Mouse (Mus musculus) liver, embryonic 12.5 days (tissue): ENCODE data around the gene Asl. TPM values are rescaled to one million over a fixed set of nuclear protein-coding genes. Genes with fewer than 3 reads are reported as not detected.
A peak's percentile ranks its signal among the peaks of the same experiment; 100 is the strongest.
"Not testable (repeated sequence)": the region's sequence is repeated elsewhere in the genome, so short reads cannot be mapped to it uniquely, and the experiment has no call there.

ENCODE experiments used
- ATAC-seq: fragments of 200-750 bp; cut with Nextera tagmentation; 2 replicates; pipeline ENCODE4 v1.8.0; 2017; ENCODE audit warnings: moderate number of reproducible peaks, mild to moderate bottlenecking, moderate library complexity
- H3K27ac ChIP-seq: fragments of 300-500 bp; sonication (generic); 2 replicates; pipeline ENCODE4 v1.5.1; 2016; ENCODE audit warnings: mild to moderate bottlenecking
- H3K27me3 ChIP-seq: fragments of 300-500 bp; sonication (generic); replicated peaks from 2 replicates; pipeline ENCODE4 v1.6.1; 2016; ENCODE audit warnings: mild to moderate bottlenecking, moderate library complexity
- H3K36me3 ChIP-seq: fragments of 300-500 bp; sonication (generic); 2 replicates; pipeline ENCODE4 v1.6.1; 2016; ENCODE audit warnings: mild to moderate bottlenecking, moderate library complexity
- H3K4me1 ChIP-seq: fragments of 300-500 bp; sonication (generic); 2 replicates; pipeline ENCODE4 v1.6.1; 2016
- H3K4me2 ChIP-seq: fragments of 300-500 bp; sonication (generic); 2 replicates; pipeline ENCODE4 v1.6.1; 2016; ENCODE audit warnings: mild to moderate bottlenecking, moderate library complexity
- H3K4me3 ChIP-seq: fragments of 300-500 bp; sonication (generic); 2 replicates; pipeline ENCODE4 v1.5.1; 2016; ENCODE audit warnings: mild to moderate bottlenecking, moderate library complexity
- H3K9ac ChIP-seq: fragments of 300-500 bp; sonication (generic); 2 replicates; pipeline ENCODE4 v1.6.1; 2016; ENCODE audit warnings: mild to moderate bottlenecking, moderate library complexity
- H3K9me3 ChIP-seq: fragments of 300-500 bp; sonication (generic); replicated peaks from 2 replicates; pipeline ENCODE4 v1.6.1; 2016; ENCODE audit warnings: mild to moderate bottlenecking, moderate library complexity
- WGBS: fragments of 180-500 bp; shearing (Covaris S2); methylation state at CpG from one replicate; pipeline ENCODE4 v1.1.7; 2016; ENCODE audit not compliant: insufficient replicate concordance; 5-methylcytosine and 5-hydroxymethylcytosine counted together
- polyA plus RNA-seq: library from polyadenylated mRNA; unstranded; fragments of >200 nt; fragmentation: Nextera tagmentation; extraction: Ambion mirVana; gene quantifications from 2 replicates; pipeline ENCODE4 v1.2.1, GENCODE M21; 2016

Gene Asl
- polyA plus RNA-seq, 1 experiment from 2014 or later: 41.1 TPM

- no peak overlapping the region for H3K4me2 ChIP-seq
- no peak overlapping the region for H3K27ac ChIP-seq
- no peak overlapping the region for H3K4me3 ChIP-seq
- no peaks in the 10 kb centered on the region for H3K27me3 ChIP-seq
- no peak overlapping the region for H3K9ac ChIP-seq
- no peaks in the 10 kb centered on the region for H3K9me3 ChIP-seq
- ATAC-seq: 0 out of 2 replicates have a peak, but pooled peaks have one; percentile 17
- WGBS: 87% methylated on average over 3 of the region's 3 CpGs
- H3K36me3 ChIP-seq: peaks cover 94% of the 10 kb centered on the region
- H3K4me1 ChIP-seq: no peaks in the 10 kb centered on the region
These were observed 14.7 kb upstream of the Asl start for GRCm38 (mm10) chr5:130043741-130044140.

GRCm38 (mm10) chr5:130041262-130041661 is 12.2 kb upstream of the Asl start:
- Histone ChIP-seq H3K27ac (no peak overlapping the region), H3K9ac (no peak overlapping the region), H3K4me1 (no peaks in the 10 kb centered on the region), H3K4me2 (no peak overlapping the region), H3K36me3 (peaks cover 91% of the 10 kb centered on the region), H3K9me3 (no peaks in the 10 kb centered on the region), H3K27me3 (no peaks in the 10 kb centered on the region), H3K4me3 (no peak overlapping the region)
- 76% methylated on average over 4 of the region's 4 CpGs for whole genome bisulfite sequencing
- no peak for ATAC-seq

- 87% methylated on average over 4 of the region's 4 CpGs for WGBS
- Histone ChIP-seq H3K9ac (no peak overlapping the region), H3K36me3 (peaks cover 91% of the 10 kb centered on the region), H3K4me1 (no peaks in the 10 kb centered on the region), H3K27me3 (no peaks in the 10 kb centered on the region), H3K4me2 (no peak overlapping the region), H3K9me3 (no peaks in the 10 kb centered on the region), H3K27ac (no peak overlapping the region), H3K4me3 (no peak overlapping the region)
- ATAC-seq: no peak
These were observed 11.8 kb upstream of the Asl start for GRCm38 (mm10) chr5:130040797-130041196.

GRCm38 (mm10) chr5:130037752-130038455 is 8.9 kb upstream of the Asl start:
- 76% methylated on average over 19 of the region's 19 CpGs for WGBS
- H3K36me3 ChIP-seq: peaks cover 73% of the 10 kb centered on the region

GRCm38 (mm10) chr5:130036300-130036699 is 7.3 kb upstream of the Asl start:
- not testable (repeated sequence) for H3K4me3 ChIP-seq, ATAC-seq, H3K27ac ChIP-seq, H3K9ac ChIP-seq, H3K27me3 ChIP-seq, H3K4me2 ChIP-seq, H3K9me3 ChIP-seq
- WGBS: 56% methylated on average over 2 of the region's 2 CpGs
- H3K36me3 ChIP-seq: peaks cover 62% of the 10 kb centered on the region
- peaks cover 29% of the 10 kb centered on the region for H3K4me1 ChIP-seq

More at GRCm38 (mm10) chr5:130037752-130038455, 8.9 kb upstream of the Asl start:
- no peak overlapping the region for H3K27ac ChIP-seq
- no peak overlapping the region for H3K4me2 ChIP-seq
- H3K4me1 ChIP-seq: peaks cover 16% of the 10 kb centered on the region
- H3K27me3 ChIP-seq: no peaks in the 10 kb centered on the region
- peak; percentile 38; the same call in 1 of the 2 replicates for ATAC-seq
- H3K4me3 ChIP-seq: no peak overlapping the region
- H3K9me3 ChIP-seq: no peaks in the 10 kb centered on the region
- H3K9ac ChIP-seq: no peak overlapping the region

GRCm38 (mm10) chr5:130033869-130034268 is 4.8 kb upstream of the Asl start:
- H3K36me3 ChIP-seq: peaks cover 47% of the 10 kb centered on the region
- 0 out of 2 replicates have a peak overlapping the region, but pooled peaks have one; percentile 8 for H3K27ac ChIP-seq
- peaks cover 40% of the 10 kb centered on the region for H3K4me1 ChIP-seq
- H3K9ac ChIP-seq: 0 out of 2 replicates have a peak overlapping the region, but pooled peaks have one; percentile 39
- H3K27me3 ChIP-seq: no peaks in the 10 kb centered on the region
- H3K9me3 ChIP-seq: no peaks in the 10 kb centered on the region
- 0 out of 2 replicates have a peak, but pooled peaks have one; percentile 24 for ATAC-seq
- 55% methylated on average over 2 of the region's 2 CpGs for WGBS
- peak overlapping the region; percentile 7; the same call in 1 of the 2 replicates for H3K4me2 ChIP-seq
- no peak overlapping the region for H3K4me3 ChIP-seq

GRCm38 (mm10) chr5:130031410-130032390 is 2.7 kb upstream of the Asl start:
- Histone ChIP-seq H3K4me2 (no peak overlapping the region), H3K27me3 (0 out of 2 replicates have a peak, but pooled peaks cover 6% of the 10 kb centered on the region), H3K9ac (no peak overlapping the region), H3K4me3 (no peak overlapping the region), H3K27ac (0 out of 2 replicates have a peak overlapping the region, but pooled peaks have one; percentile 27), H3K4me1 (peaks cover 46% of the 10 kb centered on the region), H3K36me3 (peaks cover 31% of the 10 kb centered on the region), H3K9me3 (no peaks in the 10 kb centered on the region)
- WGBS: 90% methylated on average over 19 of the region's 19 CpGs
- ATAC-seq: no peak

- H3K27me3 ChIP-seq: 0 out of 2 replicates have a peak, but pooled peaks cover 12% of the 10 kb centered on the region
- ATAC-seq: no peak
- H3K4me2 ChIP-seq: no peak overlapping the region
- 75% methylated on average over 7 of the region's 7 CpGs for WGBS
- no peak overlapping the region for H3K27ac ChIP-seq
- H3K4me3 ChIP-seq: no peak overlapping the region
- H3K9ac ChIP-seq: no peak overlapping the region
- peaks cover 42% of the 10 kb centered on the region for H3K4me1 ChIP-seq
- H3K9me3 ChIP-seq: no peaks in the 10 kb centered on the region
- peaks cover 12% of the 10 kb centered on the region; the same call in 1 of the 2 replicates for H3K36me3 ChIP-seq
These were observed 1.4 kb downstream of the Asl start for GRCm38 (mm10) chr5:130027696-130028095.

- Histone ChIP-seq H3K9me3 (no peaks in the 10 kb centered on the region), H3K27me3 (0 out of 2 replicates have a peak, but pooled peaks cover 12% of the 10 kb centered on the region), H3K4me2 (no peak overlapping the region), H3K9ac (no peak overlapping the region), H3K27ac (no peak overlapping the region), H3K4me3 (no peak overlapping the region), H3K4me1 (peaks cover 36% of the 10 kb centered on the region), H3K36me3 (peaks cover 12% of the 10 kb centered on the region; the same call in 1 of the 2 replicates)
- WGBS: 62% methylated on average over 5 of the region's 5 CpGs
- ATAC-seq: no peak
These were observed 1.9 kb downstream of the Asl start for GRCm38 (mm10) chr5:130027134-130027533.

GRCm38 (mm10) chr5:130023767-130024539 is 5.1 kb downstream of the Asl start:
- WGBS: 0% methylated on average over 32 of the region's 32 CpGs
- Histone ChIP-seq H3K4me2 (peak overlapping the region; percentile 95), H3K36me3 (no peaks in the 10 kb centered on the region), H3K4me1 (peaks cover 29% of the 10 kb centered on the region), H3K27ac (peak overlapping the region; percentile 90), H3K4me3 (peak overlapping the region; percentile 71), H3K27me3 (0 out of 2 replicates have a peak, but pooled peaks cover 12% of the 10 kb centered on the region), H3K9ac (peak overlapping the region; percentile 77), H3K9me3 (no peaks in the 10 kb centered on the region)
- ATAC-seq: peak; percentile 87
